Mouse (Mus musculus): ENCODE data around the gene Hoxc11.

Hoxc11 gene

GRCm38 (mm10) chr15:102965892-102966775 is 11.9 kb downstream of the Hoxc11 start:
- DNase-seq: no peak

- no peak for DNase-seq
Measured at GRCm38 (mm10) chr15:102966776-102967311, 12.6 kb downstream of the Hoxc11 start, which contains the start of gene Hoxc10. Gene Hoxc10, plus strand, starts transcription at chr15:102966796.

- no peak for DNase-seq
Measured at GRCm38 (mm10) chr15:102967312-102967510, 13.0 kb downstream of the Hoxc11 start, which contains the start of gene Hoxc5. Gene Hoxc5, plus strand, starts transcription at chr15:102967443.

- DNase-seq: no peak
Measured at GRCm38 (mm10) chr15:102967511-102968397, 13.5 kb downstream of the Hoxc11 start.

- no peak for DNase-seq
Measured at GRCm38 (mm10) chr15:102969296-102969695, 15.1 kb downstream of the Hoxc11 start.

- no peak for DNase-seq
Measured at GRCm38 (mm10) chr15:102970740-102971139, 16.5 kb downstream of the Hoxc11 start.

- DNase-seq: no peak
Measured at GRCm38 (mm10) chr15:102972254-102972653, 18.0 kb downstream of the Hoxc11 start.

GRCm38 (mm10) chr15:102972753-102973152 is 18.5 kb downstream of the Hoxc11 start:
- DNase-seq: no peak

GRCm38 (mm10) chr15:102975034-102975433 is 20.8 kb downstream of the Hoxc11 start:
- no peak for DNase-seq

- DNase-seq: no peak
Measured at GRCm38 (mm10) chr15:102975688-102976111, 21.5 kb downstream of the Hoxc11 start.

- no peak for DNase-seq
Measured at GRCm38 (mm10) chr15:102976171-102976570, 21.9 kb downstream of the Hoxc11 start, which contains the start of gene Hoxc9. Gene Hoxc9, plus strand, starts transcription at chr15:102976439.

- DNase-seq: no peak
Measured at GRCm38 (mm10) chr15:102976631-102977422, 22.6 kb downstream of the Hoxc11 start.

- DNase-seq: no peak
Measured at GRCm38 (mm10) chr15:102977423-102977974, 23.3 kb downstream of the Hoxc11 start.

GRCm38 (mm10) chr15:102978615-102979515 is 24.6 kb downstream of the Hoxc11 start:
- DNase-seq: no peak

GRCm38 (mm10) chr15:102979936-102980335 is 25.7 kb downstream of the Hoxc11 start:
- no peak for DNase-seq

GRCm38 (mm10) chr15:102980352-102980751 is 26.1 kb downstream of the Hoxc11 start:
- no peak for DNase-seq

GRCm38 (mm10) chr15:102980912-102981311 is 26.7 kb downstream of the Hoxc11 start:
- no peak for DNase-seq

GRCm38 (mm10) chr15:102981379-102982288 is 27.4 kb downstream of the Hoxc11 start:
- no peak for DNase-seq

- DNase-seq: no peak
Measured at GRCm38 (mm10) chr15:102983716-102984115, 29.5 kb downstream of the Hoxc11 start.

GRCm38 (mm10) chr15:102984521-102984920 is 30.3 kb downstream of the Hoxc11 start:
- no peak for DNase-seq

Data from cerebellum, adult 8-10 months (tissue).